Mouse (Mus musculus) frontal cortex, postnatal 25 days (tissue): ENCODE measurements around the gene Cenpp.

Source experiments
- DNase-seq, 2 experiments: peaks; one replicate each; pipeline ENCODE4 v3.0.0; 2022; ENCODE audit warnings: low spot score in 2 of 2

Cenpp gene

DNA sequence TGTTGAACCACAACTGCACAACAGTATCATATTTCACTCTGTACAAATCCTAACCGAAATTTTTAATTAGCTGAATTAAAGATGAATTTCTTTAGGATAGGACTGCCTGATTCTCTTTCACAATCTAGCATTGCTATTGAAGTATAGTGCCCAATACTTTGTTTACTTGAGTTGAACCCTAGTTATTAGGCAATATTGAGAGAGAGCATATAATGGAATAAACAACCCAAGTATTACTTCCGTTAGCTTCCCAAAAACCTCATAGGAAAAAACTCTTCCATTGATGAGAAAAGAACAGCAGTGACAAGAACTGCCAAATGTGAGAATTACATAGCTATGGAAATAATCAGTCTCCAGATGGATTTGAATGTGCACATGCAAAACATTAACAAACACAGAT is 126.3 kb downstream of the Cenpp start:
- no peak for DNase-seq

- DNase-seq = no peak
These were observed 133.8 kb downstream of the Cenpp start for GRCm38 (mm10) chr13:49518761-49519160.

DNA sequence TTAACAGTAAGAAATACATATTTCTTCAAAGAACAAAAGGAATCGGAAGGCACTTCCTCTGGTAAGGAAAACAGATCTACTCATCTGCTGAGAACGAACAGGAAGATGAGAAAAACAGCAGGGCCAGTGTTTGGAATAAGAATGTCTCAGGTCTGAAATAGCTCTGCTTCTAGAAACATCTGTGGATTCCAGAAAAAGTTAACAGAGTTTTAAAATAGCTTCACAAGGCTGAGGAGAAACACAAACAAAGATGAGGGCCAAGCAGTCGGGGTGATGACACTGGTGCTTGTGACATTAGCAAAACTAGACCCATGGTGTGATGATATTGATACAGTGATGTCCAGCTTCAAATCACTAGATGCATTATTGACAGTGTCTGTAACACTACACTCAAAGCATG is 145.4 kb downstream of the Cenpp start:
- DNase-seq = no peak

GRCm38 (mm10) chr13:49505776-49506175 is 146.8 kb downstream of the Cenpp start:
- DNase-seq = no peak

DNA sequence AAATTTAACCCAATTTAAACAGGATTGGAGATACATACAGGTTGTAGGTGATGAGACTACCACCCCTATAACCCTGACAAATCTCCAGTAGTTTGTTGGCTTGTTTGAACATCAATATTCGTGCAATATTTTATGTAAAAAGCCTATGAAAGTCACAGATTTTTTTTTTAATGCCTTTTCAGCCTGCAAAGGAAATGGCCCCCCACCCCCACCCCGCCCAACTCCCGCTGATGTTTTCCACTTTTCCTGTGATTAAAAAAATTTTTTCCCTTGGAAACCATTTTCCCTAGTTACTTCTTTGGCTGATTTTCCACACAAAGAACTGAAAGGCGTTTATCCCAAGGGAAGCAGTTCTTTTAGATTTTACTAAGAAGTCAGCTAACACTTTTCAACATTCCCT is 148.1 kb downstream of the Cenpp start, which contains the start of gene Ecm2:
TSS of gene Ecm2 (plus strand) at position 301 of the 400 bp plus-strand sequence.
- no peak for DNase-seq

- DNase-seq = no peak
These were observed 159.9 kb downstream of the Cenpp start, which contains the start of gene Tes3-ps for GRCm38 (mm10) chr13:49492376-49493368. Gene Tes3-ps, plus strand, starts transcription at chr13:49493318.

- no peak for DNase-seq
These were observed 167.2 kb downstream of the Cenpp start for GRCm38 (mm10) chr13:49485388-49485787.

DNA sequence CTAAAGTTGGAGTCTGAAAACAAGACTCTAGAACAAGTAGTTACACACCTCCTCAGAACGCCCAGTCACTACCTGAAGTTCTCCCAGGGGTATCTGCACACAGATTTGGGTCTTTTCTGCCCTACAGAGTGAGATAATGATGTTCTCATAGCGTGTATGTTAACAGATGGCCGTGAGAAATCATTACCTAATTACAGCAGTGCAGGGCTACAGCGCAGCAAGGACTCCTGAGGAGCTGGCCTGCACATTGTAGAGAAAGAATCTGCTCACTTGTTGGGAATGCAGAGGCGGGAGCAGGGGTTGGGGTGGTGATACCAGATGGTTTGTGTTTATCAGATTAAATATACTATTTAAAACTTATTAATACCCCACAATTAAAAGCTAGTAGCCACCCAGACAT is 172.0 kb downstream of the Cenpp start:
- no peak for DNase-seq

DNA sequence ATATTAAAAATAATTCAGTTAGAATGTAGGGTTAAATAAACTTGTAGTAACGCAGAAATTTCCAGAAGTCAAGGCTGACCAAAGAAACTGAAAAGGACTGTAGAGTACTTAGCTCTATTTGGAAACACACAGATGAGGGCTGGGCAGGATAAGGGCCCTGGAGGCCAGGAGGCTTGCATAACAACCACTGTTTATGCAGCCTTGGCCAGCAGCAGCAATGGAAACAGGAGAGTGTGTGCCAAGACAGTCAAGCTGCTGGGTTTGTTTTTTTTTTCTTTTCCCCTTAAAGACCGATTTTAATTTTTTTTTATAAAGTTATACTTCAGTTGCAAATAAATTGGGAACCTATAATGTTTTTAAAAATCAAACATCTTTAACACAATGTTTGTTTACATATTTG is 172.5 kb downstream of the Cenpp start:
- DNase-seq = no peak

DNA sequence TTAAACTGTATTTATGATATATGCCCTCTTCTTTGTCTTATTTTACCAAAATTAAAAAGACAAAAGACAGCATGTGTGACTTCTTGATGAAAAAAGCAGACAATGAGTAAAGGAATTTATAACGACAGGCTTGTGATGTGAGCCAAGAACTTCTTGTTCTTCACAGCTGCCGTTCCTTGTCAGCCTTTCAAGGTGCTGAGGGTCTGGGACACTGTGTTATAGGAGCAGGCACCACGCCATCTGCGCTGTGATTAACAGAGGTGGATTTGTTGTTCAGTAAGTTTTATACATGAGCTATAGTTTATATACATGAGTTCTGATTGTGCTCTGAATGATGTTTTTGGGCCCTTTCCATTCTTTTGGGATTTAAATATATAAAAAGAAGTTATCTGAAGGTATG is 173.2 kb downstream of the Cenpp start:
- no peak for DNase-seq

DNA sequence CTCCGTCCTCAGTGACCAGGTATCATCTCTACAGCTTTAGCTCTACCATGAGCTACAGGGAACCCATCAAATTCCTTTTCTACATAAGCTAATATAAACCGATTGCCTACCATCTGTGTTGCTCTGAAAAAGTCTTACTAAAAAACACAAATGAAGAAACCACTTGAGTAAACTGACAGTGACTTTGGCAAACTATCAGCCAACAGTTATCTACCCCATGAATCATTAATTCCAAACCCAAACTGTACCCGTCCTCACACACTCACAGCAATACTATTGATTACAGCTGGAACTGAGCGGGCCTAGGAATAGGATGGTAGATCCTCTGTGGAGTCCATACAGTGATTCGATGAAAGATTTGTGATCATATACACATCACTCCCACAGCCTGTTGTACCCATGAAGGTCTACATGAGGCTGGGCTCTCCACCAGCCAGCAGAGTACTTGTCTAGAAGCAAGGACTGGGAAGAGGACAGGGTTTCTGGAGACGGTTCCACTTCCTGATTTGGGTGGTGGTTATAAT is 173.7 kb downstream of the Cenpp start:
- no peak for DNase-seq

DNA sequence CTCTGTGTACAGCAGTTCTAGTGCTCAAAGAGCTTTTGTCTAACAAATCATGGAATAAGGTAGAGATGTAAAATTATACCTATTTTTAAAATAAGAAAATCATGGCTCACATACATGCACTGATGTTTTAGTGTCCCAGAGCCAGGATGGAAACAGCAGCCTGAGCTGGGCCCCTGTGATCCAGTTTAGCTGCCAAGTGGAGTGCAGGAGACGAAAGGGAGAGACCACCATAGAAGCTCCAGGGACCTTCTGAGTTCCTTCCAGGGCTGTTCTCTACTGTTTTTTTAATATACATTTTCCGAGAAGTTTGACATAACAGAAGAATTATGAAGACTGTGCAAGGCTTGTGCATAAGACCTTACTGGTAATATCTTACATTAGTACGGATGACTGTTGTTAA is 174.7 kb downstream of the Cenpp start:
- DNase-seq = no peak

DNA sequence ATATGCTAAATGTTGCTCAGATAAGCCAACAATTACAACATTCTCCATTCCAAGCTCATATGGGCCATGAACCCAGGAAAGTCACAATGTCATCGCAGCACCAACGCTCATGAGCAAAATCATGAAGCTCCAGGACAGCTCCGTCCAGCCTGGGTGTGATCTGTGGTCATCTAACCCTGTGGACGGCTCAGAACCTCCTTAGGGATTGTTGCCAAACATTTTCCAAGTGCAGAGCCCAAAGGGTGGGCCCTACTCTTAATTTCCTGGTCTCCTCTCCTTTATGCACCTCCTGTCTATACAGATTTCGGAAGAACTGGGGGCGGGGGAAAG is 179.9 kb downstream of the Cenpp start:
- DNase-seq = no peak

DNA sequence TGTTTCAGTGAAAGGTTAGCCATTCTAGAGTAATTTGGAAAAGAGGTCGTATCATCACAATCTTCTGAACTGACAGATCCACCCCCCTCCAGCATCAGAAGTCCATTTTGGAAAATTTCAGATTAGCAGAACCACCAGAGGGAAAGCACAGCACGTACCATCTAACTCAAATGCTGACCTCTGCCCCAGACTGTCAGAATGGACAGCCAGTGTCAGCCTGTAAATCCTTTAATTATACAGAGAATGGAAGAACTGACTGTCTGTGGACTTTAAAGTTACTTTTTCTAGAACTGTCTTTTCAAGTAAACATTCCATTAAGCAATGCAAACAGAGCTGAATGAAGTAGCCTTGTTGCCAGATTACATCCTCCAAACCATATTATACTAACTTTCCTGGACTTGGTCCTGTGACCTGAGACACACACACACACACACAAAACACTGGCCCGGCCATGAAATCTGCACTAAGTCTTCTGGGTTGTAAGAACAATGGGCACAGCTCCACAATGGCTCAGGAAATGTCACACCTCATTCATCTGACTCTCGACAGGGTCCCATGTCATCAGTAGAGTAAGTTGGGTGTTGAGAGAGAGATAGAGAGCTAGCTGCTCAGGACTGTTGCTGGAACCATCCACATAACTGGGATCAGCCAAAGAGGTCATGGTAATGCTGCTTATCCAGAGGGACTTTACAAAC is 180.5 kb downstream of the Cenpp start:
- no peak for DNase-seq

DNA sequence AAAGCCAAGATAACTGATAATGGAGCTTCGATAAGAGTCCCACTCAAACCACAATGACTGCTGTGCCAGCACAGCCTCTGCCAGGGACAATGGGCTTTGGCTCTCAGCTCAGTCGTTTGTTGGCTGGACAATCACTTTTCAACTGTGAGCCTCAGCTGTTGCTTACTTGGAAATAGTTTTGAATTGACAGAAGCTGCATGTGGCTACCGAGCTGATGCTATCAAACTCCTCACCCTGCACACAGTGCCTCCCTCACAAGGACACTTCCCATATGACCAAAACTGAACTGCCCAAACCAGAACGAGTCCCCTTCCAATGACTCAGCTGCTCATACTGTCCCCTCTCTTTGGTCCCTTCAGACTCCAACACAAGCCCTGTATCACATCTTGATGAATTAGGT is 181.8 kb downstream of the Cenpp start:
- DNase-seq = no peak

- no peak for DNase-seq
These were observed 182.3 kb downstream of the Cenpp start for GRCm38 (mm10) chr13:49470319-49470718.

DNA sequence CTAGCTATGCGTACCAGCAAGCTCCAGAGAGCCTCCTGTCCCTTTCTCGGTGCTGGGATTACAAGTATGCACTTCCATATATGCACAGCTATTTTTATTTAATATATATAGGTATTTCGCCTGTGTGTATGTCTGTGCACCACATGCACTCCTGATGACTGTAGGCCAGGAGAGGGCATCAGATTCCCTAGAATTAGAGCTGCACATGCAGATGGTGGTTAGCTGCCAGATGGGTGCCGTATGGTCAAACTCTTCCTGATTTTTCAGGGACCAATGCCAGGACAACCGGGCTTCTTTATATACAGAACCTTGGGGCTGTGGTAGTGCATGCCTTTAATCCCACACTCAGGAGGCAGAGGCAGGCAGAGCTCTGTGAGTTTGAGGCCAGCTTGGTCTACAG is 183.6 kb downstream of the Cenpp start:
- no peak for DNase-seq

- DNase-seq = no peak
These were observed 185.0 kb downstream of the Cenpp start for GRCm38 (mm10) chr13:49467585-49467984.

DNA sequence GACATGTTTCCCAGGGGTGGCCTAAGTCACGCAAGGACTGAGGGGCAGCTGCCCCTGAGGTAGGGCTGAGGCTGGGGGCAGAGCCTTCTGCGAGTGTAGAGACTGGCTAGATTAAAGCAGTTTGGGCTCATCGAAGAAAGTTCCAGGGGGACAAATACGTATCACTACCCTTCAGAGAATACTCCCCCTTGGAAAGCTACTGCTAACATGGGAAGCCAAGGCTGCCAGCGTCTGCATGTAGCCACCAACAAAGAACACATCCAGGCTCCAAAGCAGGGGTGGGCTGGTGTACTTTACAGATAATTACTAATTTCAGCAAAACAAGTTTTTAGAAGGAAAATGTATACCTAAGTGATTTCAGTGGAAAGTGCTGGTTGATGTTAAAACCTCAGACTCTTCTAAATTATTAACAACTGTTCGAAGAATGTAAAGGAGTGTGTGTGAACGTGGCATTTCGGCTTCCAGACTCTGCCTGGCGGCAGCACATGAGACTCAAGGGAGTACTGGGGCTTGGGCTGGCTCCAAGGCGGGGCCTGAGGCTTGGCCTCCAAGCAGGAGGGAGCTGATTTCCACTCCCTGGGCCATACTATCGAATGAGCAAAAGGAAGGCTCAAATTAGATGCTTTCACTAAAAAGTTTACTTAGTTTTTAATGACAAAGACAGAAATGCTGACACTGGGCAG is 186.1 kb downstream of the Cenpp start:
- DNase-seq = no peak

DNA sequence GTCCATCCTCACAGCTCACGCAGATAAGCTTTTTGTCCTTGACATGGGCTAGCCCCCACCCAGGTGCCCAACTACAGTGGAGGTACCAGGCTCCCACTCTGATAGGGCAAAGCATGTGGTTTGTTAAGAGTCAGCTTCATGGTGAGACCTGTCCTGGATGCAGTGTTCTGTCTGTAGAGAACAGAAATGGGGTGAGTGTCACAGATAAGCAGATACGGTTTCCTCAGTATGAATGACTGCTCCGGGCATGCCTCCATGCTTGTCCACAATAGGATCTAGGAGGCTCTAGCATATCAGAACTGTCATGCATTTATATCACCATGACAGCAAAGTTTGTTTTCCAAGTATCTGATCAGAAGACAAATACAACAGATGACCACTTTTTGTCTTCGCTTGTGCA is 186.7 kb downstream of the Cenpp start:
- DNase-seq = no peak

- no peak for DNase-seq
These were observed 189.7 kb downstream of the Cenpp start for GRCm38 (mm10) chr13:49462921-49463320.

- no peak for DNase-seq
These were observed 191.0 kb downstream of the Cenpp start for GRCm38 (mm10) chr13:49461458-49462132.
